Mouse (Mus musculus) heart, adult 8-10 months (tissue): ENCODE measurements around the gene Psapl1. TPM values are rescaled to one million over a fixed set of nuclear protein-coding genes. Genes with fewer than 3 reads are reported as not detected.

ENCODE experiments used
- DNase-seq: peaks from one replicate; pipeline ENCODE4 v3.0.0; 2022; ENCODE audit warnings: low spot score
- total RNA-seq, 4 experiments: library from RNA; stranded (reverse); gene quantifications; 2 replicates each; pipeline ENCODE4 v1.2.4; 2022

Psapl1 gene
- total RNA-seq: not detected

- no peak for DNase-seq
Measured at GRCm38 (mm10) chr5:36203916-36204315, at the start of gene Psapl1. Psapl1 (plus strand) TSS chr5:36204021.

- no peak for DNase-seq
Measured at GRCm38 (mm10) chr5:36154879-36155485, 48.8 kb upstream of the Psapl1 start.

- no peak for DNase-seq
Measured at GRCm38 (mm10) chr5:36165424-36166302, 38.2 kb upstream of the Psapl1 start.

- DNase-seq: no peak
Measured at GRCm38 (mm10) chr5:36166346-36167013, 37.3 kb upstream of the Psapl1 start.

- peak; percentile 65 for DNase-seq
Measured at GRCm38 (mm10) chr5:36168963-36169650, 34.7 kb upstream of the Psapl1 start.

- DNase-seq: no peak
Measured at GRCm38 (mm10) chr5:36174569-36175115, 29.2 kb upstream of the Psapl1 start.

GRCm38 (mm10) chr5:36176409-36176808 lies 27.4 kb upstream of the Psapl1 start:
- no peak for DNase-seq

- no peak for DNase-seq
Measured at GRCm38 (mm10) chr5:36176873-36177272, 26.9 kb upstream of the Psapl1 start.

- no peak for DNase-seq
Measured at GRCm38 (mm10) chr5:36178215-36178614, 25.6 kb upstream of the Psapl1 start.

- no peak for DNase-seq
Measured at GRCm38 (mm10) chr5:36178785-36179184, 25.0 kb upstream of the Psapl1 start.

- DNase-seq: no peak
Measured at GRCm38 (mm10) chr5:36179708-36180107, 24.1 kb upstream of the Psapl1 start.

- no peak for DNase-seq
Measured at GRCm38 (mm10) chr5:36182326-36182725, 21.5 kb upstream of the Psapl1 start.

- DNase-seq: no peak
Measured at GRCm38 (mm10) chr5:36186294-36187053, 17.3 kb upstream of the Psapl1 start.

GRCm38 (mm10) chr5:36188310-36188709 lies 15.5 kb upstream of the Psapl1 start:
- peak; percentile 49 for DNase-seq

- DNase-seq: no peak
Measured at GRCm38 (mm10) chr5:36191285-36191684, 12.5 kb upstream of the Psapl1 start.

GRCm38 (mm10) chr5:36191876-36192275 lies 11.9 kb upstream of the Psapl1 start:
- no peak for DNase-seq

GRCm38 (mm10) chr5:36192677-36193076 lies 11.1 kb upstream of the Psapl1 start:
- DNase-seq: no peak

- no peak for DNase-seq
Measured at GRCm38 (mm10) chr5:36194631-36195030, 9.2 kb upstream of the Psapl1 start.

GRCm38 (mm10) chr5:36195436-36195835 lies 8.4 kb upstream of the Psapl1 start:
- DNase-seq: no peak

GRCm38 (mm10) chr5:36199519-36199918 lies 4.3 kb upstream of the Psapl1 start:
- no peak for DNase-seq

- no peak for DNase-seq
Measured at GRCm38 (mm10) chr5:36202781-36203180, 1.0 kb upstream of the Psapl1 start.
